Mouse (Mus musculus) heart, embryonic 11.5 days (tissue): ENCODE results near the gene Adcy5. TPM values are rescaled to one million over a fixed set of nuclear protein-coding genes. Genes with fewer than 3 reads are reported as not detected.

Experiments used
- polyA plus RNA-seq: library from polyadenylated mRNA; unstranded; fragments of >200 nt; fragmentation: Nextera tagmentation; extraction: Ambion mirVana; gene quantifications from 2 replicates; pipeline ENCODE4 v1.2.1, GENCODE M21; 2014

Gene Adcy5
- polyA plus RNA-seq, 1 experiment from 2014 or later, result 5.6 TPM

Other genes starting within 250 kb of the Adcy5 start
- gene Hacd2, start 132.4 kb upstream of the Adcy5 start, polyA plus RNA-seq, result 32.3 and 34.2 TPM in 2 replicates
- 34.3 and 35.5 TPM in 2 replicates for gene Sec22a, start 209.0 kb downstream of the Adcy5 start, polyA plus RNA-seq